Mouse (Mus musculus) left cerebral cortex, adult 2 months (tissue): ENCODE measurements at regions not wholly inside any gene's neighbourhood (a gene's known extent, or its start where the extent isn't known, plus 50 kb on each side); places are given as distances from the start of the nearest gene placed in this dataset.

Experiments used
- DNase-seq, 2 experiments: peaks; one replicate each; pipeline ENCODE4 v3.0.0; 2021 to 2022; ENCODE audit warnings: low spot score in 2 of 2, mixed read lengths in 1 of 2; ENCODE audit errors: extremely low spot score in 1 of 2
- H3K27ac ChIP-seq: fragments of 200-600 bp; 2 replicates; pipeline ENCODE4 v1.8.1; 2022
- H3K4me3 ChIP-seq: fragments of 200-600 bp; 2 replicates; pipeline ENCODE4 v1.8.1; 2022
- CTCF ChIP-seq: fragments of 200-600 bp; IDR thresholded peaks from 2 replicates; pipeline ENCODE4 v1.8.1; 2022; ENCODE audit warnings: antibody characterized with exemption, mild to moderate bottlenecking, moderate library complexity
- intact Hi-C: fragments of 180-260 bp; cut with DNase I; formaldehyde crosslinking; loops from one replicate; pipeline ENCODE4 v1.15.1; 2025
- microRNA-seq, 2 experiments: library from miRNA; unstranded; fragments of <30 nt; microRNA quantifications; one replicate each; pipeline ENCODE4 v1.2.0; 2021

- TF ChIP-seq CTCF, result no peak
- intact Hi-C loops, result no loop called here
- no peak for DNase-seq
Measured at GRCm38 (mm10) chr17:27262607-27263006, 58.3 kb upstream of the Lemd2 start.

GRCm38 (mm10) chr17:27261981-27262380 is 57.7 kb upstream of the Lemd2 start:
- H3K27ac ChIP-seq, result no peak overlapping the region
- intact Hi-C loops, result no loop called here
- no peak for DNase-seq
- no peak for TF ChIP-seq CTCF
- H3K4me3 ChIP-seq, result no peak overlapping the region

More at GRCm38 (mm10) chr17:27262607-27263006, 58.3 kb upstream of the Lemd2 start:
- Histone ChIP-seq H3K4me3 (no peak overlapping the region), H3K27ac (no peak overlapping the region)

GRCm38 (mm10) chr17:27261251-27261650 is 57.0 kb upstream of the Lemd2 start:
- intact Hi-C loops, result no loop called here
- TF ChIP-seq CTCF, result no peak
- H3K27ac ChIP-seq, result no peak overlapping the region
- H3K4me3 ChIP-seq, result no peak overlapping the region
- DNase-seq, result no peak

- no peak for DNase-seq
- intact Hi-C loops, result no loop called here
- TF ChIP-seq CTCF, result no peak; the same call in 1 of the 2 replicates
- no peak overlapping the region for H3K4me3 ChIP-seq
- H3K27ac ChIP-seq, result no peak overlapping the region
Measured at GRCm38 (mm10) chr17:27260116-27260515, 55.8 kb upstream of the Lemd2 start.

- TF ChIP-seq CTCF, result peak; percentile 44
- DNase-seq, result no peak
- intact Hi-C loops, result no loop called here
- no peak overlapping the region for H3K4me3 ChIP-seq
- no peak overlapping the region for H3K27ac ChIP-seq
Measured at GRCm38 (mm10) chr17:27257345-27257744, 53.1 kb upstream of the Lemd2 start.

- intact Hi-C loops, result no loop called here
- no peak overlapping the region for H3K27ac ChIP-seq
- TF ChIP-seq CTCF, result no peak
- DNase-seq, result no peak
- no peak overlapping the region for H3K4me3 ChIP-seq
Measured at GRCm38 (mm10) chr17:27255804-27256203, 51.5 kb upstream of the Lemd2 start.

Small RNA genes lying in the stretch of these regions (microRNA-seq; reads per million reads assigned to microRNA genes)
- gene Mir7214, result 0 reads per million in 2 experiments
- 0 reads per million in 2 experiments for gene Mir7216
- gene Mir7217, result 0 reads per million in 2 experiments
- gene Mir7218, result 0 reads per million in 2 experiments
